Mouse (Mus musculus): ENCODE results near the gene Kif5c.

The Kif5c gene

DNA sequence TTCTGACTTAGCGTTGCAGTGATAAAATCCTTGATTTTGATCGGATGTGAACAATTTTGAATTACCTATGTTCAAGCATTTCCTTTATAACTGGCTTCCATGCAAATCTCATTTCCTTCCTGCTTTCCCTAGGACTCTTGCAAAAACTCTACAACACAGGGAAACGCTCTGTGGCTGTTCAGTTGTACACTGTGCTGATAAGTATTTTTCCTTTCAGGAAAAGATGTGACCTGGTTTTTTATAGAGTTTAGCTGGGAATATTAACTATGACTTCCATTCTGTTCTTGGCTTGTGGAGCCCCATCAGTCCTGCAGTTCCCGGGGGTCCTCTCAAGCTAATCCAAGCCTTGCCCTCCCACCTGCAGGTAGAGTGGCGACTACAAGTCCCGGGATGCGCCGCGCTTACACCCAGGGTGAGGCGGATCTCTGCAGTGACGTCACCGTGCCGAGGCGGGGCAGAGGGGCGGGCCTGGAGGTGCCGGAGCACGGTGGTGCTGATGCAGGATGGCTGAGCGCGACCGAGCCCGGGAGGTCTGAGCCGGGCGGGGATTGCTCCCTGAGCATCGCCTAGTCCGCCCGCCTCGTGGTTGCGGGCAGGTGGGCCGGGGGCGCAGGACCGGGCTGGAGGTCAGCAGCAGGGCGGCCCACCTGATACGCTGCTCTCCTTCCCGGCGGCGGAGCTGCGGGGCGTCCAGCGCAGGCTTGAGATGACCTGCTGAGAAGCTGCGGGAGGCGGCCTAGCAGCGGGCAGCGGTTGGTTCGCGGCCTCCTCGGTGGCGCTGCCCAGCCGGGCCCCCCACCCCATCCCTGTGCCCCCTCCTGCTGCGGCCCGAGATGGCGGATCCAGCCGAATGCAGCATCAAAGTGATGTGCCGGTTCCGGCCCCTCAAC, at the start of gene Kif5c:
Gene Kif5c (plus strand): TSS at position 470 of the 890 bp plus-strand sequence.
- DNase-seq (ENCODE audit: low spot score): peak; percentile 92

DNA sequence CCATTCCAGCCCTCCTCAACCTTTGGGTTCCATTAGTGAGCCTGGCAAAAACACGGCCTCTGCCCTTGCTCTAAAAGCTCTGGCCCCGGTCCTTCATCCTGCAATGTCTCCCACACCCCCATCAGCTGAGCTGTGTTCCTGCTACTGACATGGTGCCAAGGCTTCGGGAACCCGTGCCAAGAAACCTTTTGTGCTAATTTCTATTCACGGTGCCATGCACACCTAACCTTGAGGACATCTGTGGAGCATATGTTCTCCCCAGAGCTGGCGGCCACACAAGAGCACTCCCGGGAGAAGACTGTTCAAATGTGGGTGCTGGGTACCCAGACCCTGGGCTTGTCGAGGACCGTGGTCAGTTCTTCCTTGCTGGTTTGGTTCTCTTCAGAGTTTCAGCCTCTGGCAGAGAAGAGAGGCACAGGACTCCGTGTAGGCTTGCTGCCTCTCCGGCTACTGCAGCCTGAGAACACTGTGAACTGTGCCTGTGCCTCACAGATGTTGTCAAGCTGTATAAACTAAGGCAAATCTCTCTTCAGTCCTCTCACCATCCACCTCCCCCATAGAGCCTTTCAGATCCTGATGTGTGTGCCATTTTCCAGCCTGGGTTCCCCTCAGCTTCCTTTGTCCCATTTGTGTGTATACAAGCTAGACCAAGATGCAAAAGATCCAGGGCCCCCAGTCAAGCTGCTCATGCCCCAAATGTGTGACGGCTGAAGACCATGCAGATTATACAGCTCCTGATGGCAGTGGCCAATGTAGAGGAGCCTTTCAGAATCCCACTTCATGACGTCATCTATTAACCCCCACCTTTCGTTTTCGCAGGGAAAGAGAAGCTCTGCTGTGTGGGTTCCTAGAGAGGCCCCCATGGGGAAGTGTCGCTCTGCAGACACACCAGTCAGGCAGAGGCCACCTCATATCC, 49.0 kb upstream of the Kif5c start:
- peak; percentile 24 for DNase-seq (ENCODE audit: low spot score)

DNA sequence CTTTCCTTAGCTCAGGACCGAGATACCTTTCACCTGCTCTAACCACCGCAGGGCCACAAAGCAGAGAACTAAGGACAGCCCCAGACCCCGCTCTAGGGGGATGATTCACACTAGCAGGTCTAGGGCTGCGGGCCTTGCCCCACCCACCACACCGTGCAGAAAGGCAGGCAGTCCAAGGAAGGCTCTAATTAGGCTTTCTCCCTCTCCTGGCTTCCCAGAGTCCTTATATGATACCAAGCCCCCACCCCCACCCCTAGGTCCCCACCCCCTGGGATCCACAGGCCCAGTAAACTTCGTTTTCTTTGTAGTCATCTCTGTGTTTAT, 48.4 kb upstream of the Kif5c start:
- peak; percentile 6 for DNase-seq (ENCODE audit: low spot score)

DNA sequence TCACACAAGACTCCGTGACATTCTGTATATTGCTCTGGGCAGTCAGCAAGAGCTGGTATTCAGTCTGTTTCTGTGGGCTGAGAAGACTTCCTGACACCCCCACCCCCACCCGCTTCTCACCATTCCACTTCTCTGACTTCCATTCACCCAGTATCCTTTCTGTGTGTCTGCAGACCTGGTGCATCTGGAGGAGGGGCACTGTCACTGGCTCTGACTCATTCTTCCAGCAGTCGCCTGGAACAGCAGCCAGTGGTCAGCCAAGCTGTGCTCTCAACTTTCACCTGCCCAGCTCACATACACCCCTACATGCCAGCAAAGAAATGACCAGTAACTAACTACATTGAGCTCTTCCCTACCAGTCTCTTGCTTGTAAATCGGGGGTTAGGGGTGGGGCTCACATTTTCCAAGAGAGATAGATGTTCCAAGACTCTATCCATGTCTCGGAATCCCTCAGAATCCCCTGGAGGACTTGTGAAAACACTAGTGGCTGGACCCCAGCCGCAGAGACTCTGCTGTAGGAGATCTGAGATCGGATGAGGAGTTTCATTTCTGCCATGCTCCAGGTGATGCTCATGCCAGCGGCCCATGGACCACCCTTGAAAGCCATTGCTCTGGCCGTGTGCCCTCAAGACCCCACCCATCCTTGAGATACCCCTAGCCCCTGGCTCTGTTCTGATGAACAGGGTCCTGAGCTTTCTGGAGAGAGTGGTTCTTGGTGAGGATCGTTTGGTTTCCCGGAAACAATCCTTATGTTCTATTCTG, 47.8 kb upstream of the Kif5c start:
- peak; percentile 34 for DNase-seq (ENCODE audit: low spot score)

DNA sequence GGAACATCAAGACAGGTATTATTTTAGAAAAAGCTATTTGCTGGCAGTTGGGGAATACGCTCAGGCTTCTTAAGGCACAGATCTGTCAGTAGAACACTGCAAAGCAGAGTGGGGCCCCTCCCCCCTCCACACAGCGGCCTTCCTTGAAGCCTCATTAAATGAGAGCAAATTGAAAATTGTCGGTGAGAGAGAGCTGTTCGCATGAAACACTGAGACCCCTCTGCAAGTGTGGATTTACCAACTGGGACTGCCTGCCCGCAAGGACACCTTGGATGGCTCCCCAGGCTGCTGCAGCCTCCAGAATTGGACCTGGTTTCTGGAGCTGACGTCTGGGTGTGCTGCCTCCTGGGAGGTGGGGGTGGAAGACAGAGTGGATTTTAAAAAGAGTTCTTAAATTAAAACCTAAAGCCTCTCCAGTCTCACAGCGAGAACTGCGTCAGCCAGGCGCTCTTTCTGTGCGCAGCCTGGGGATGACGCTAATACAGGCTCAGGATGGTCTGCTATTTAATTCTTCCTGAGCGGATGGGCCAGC, 46.9 kb upstream of the Kif5c start:
- DNase-seq (ENCODE audit: low spot score): peak; percentile 8

DNA sequence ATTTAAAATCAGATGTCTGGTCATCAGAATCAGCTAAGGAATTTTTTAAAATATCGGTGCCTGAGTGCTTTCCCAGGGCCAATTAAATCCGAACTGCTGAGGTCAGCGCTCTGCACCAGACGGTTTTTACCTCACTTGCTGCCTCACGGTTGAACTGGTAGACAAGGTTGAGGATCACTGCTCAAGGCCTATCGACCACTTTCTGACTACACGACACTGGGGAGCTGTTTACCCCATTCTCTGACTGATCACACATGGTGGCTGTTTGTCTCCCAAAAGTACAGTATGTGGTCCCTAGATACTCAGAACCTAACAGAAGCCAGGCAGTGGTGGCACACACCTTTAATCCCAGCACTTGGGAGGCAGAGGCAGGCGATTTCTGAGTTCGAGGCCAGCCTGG, 46.4 kb upstream of the Kif5c start:
- DNase-seq (ENCODE audit: low spot score): peak; percentile 8

DNA sequence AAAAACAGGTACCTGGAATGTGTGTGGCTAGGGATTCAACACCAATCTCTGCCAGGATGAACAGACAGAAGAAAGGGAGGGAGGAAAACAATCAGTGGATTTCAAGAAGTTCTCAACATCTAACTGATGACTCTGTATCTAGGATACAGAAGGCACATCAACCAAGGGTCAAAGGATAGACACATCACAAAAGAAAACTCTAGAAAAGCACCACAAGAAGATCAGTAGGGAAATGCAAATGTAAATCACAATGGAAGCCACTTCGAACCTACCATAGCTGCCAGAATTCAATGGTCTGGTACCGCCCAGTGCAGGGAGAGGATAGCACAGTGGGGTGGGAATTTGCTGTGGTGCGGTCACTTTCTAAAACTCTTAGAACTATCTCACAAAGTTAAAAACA, 45.8 kb upstream of the Kif5c start:
- DNase-seq (ENCODE audit: low spot score): no peak

DNA sequence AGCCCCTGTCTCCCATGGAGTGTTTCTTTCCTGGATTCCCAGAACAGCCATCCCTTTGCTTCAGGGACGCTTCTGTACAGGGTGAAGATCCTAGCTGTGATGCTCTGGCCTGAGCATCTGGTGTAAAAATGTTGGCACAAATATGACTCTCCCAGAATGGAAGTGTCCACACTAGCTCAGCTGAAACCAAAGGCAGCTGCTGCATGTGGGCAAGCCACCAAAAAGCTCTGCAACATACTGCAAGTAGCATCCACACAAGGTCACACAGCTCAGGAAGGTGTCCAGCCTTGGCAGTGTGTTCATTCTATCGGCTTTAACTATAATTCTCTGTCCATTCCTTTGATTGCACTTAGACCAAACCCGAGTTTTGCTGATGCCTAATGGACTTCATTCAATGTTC, 38.5 kb upstream of the Kif5c start:
- peak; percentile 14 for DNase-seq (ENCODE audit: low spot score)

DNA sequence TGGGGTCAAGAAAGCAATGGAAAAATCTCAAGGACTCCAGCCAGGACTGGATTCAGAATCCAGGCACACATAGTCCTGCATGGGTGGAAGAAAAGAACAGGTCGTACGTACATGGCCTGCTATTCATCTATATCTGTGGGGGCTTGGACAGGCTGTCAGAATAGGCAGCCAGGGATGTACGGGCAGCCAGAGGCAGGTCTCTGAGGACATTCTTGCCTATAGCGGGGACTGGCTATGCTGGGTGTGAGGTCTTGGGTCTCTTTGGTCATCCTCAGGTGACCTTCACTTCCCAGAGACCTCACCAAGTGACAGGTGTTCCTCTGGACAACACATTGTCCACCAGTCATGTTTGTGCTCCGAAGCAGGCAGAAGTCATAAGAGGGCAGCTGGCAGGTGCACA, 36.6 kb upstream of the Kif5c start:
- no peak for DNase-seq (ENCODE audit: low spot score)

DNA sequence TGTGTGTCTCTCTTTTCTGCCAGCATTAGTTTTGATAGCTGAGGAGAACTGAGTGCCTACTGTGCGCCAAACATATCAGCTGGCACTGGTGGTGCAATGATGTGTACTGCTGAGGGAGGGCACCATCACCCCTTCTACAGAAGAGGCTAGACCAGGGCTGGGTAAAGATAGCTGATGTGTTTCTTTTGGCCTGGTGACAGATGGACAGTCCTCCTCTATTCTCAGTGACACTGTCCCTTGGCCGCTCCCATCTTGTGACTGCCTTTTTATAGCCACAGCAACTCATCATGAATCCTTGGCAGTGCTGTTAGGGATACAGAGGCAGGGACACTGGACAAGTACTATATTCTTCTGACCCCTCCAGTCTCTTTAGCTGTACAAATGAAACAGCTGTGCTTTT, 35.8 kb upstream of the Kif5c start:
- DNase-seq (ENCODE audit: low spot score): no peak

DNA sequence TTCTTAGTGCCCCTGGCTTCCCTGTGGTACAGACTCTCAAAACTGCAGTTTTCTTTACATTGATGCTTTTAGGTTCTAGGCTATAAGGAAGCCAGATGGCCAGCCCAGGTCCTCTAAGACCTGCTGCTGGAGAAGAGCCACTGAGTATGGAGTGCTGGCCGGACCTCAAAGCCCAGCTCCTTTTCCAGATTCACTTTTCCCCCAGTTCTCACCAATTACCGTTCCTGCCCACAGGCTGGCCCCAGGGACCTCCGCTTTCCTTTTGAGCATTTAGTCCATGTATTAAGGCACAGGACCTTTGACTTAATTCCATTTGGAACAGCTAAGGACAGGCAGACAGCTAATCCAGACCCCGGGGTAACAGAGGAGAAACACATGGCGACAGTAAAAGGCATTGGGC, 28.6 kb upstream of the Kif5c start:
- DNase-seq (ENCODE audit: low spot score): peak; percentile 65

DNA sequence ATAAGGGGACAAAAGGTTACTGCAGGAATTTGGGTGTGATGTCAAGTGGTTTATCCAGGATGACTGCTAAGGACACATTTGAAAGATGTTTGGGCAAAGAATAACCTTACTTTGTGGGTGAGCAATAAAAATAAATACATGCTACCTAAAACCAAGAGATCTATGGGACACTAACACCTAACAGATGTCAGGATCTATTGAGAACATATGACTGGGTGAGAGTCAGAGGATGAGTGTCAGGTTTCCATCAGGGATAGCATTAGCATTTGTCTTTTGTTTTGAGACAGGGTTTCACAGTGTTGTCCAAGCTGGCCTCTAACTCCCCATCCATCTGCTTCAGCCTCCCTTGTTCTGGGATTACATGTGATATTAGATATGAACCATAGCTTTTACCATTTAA, 26.2 kb upstream of the Kif5c start:
- no peak for DNase-seq (ENCODE audit: low spot score)

DNA sequence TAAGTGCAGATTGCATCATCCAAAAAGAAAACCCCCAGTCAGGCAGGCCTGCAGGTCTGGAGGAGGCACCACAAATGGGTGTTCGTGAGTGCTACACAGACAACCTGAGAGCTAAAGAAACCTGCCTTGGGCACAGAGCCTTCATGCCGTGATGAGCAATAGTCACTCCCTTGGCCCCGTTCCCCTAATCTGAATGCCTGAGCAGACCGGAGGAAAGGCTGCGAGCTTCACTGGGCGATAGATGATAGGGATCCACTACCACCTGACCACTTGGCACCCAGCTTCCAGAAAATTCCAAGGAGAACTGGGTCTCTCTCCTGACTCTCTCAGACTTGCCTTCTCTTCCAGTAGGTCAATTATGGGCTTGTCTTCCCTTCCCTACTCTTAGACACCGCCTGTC, 24.2 kb upstream of the Kif5c start:
- no peak for DNase-seq (ENCODE audit: low spot score)

DNA sequence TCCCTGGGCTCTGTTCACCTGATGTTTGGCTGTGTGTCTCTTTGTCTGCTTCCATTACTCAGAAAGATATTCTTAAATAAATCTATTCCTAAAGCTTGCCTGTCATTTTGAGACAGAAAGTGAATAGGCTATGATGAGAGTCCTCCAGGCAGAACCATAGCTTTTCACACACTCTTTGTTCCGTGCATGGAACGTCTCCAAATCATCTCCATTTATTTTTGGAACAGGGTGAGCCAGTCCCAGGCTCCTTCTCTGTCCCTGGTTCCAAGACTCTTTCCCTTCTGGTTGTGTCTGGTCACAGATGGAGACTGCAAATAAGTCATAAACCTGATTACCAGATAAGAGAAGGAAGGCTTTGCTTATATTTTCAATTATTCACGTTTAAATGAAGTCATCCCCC, 22.8 kb upstream of the Kif5c start:
- peak; percentile 31 for DNase-seq (ENCODE audit: low spot score)

DNA sequence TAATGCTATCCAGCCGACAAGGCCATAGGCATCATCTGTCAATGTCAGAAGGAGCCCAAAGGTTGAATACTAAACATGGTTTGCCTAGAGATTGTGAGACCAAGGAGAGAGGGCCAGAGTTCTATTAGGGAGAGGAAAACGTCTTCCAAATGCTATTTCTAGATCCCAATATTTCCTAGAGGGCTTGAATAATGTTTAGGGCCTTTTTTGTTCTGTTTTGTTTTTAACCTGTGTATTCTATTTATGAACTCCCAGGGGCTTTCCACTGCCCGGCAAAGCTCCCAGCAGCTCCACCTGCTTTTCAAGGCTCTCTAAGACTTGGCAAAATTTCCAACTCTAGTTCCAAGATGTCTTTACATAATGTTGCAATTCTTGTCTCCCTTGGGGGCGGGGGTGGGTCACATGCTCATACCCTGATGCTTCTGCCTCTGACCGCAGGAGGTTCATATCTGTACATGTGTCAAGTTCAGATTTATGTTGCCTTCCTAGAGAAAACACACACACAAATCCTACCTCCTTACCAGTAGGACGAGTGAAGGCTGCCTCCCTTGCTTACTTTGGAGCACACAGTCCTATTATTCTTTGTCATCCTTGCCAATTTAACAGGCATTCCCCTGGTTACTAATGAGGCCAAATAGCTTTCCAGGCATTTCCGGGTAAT, 18.9 kb upstream of the Kif5c start:
- DNase-seq (ENCODE audit: low spot score): peak; percentile 89

DNA sequence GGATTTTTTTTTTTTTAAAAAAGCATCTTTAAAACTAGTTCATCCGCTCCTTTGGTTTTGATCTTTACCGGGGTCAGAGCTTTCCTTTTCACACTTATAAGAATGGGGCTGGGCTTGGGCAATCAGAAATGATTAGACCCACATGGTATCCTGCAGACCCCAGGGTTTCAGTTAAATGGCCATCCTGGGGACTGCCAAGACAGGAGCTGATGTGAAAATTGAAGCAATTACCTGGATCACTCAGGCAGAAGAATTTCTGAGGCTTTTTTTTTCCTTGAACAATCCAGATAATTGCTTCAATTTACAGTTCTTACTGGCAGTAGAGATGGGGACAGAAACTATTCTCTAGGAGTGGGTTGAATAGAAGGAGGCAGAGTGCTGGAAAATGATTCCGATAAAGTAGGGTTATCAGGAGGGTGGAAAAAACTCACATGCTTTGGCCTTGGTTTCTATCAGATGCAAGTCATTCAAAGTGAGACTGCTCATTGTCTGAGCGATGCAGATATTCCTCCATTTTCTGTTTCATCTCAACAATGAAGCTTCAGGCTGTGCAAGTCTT, 16.2 kb upstream of the Kif5c start:
- no peak for DNase-seq (ENCODE audit: low spot score)

DNA sequence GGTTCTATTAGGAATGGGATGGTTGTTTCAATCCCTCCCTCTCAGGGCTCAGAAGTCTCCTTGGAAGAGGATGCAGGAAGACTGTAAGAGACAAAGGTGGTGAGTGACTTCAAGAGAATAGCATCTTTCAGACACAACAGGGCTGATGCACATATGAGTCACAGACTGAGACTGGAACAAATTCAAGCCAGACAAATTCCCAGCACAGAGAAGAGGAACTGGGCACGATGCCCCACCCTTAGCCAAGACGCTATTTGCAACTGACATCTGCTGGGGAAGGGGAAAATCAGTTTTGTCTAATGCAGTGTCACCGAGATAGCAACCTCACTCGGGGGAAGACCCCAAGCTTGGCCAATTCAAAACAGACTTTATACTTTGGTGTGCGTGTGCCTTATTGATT, 9.5 kb upstream of the Kif5c start:
- DNase-seq (ENCODE audit: low spot score): peak; percentile 77

DNA sequence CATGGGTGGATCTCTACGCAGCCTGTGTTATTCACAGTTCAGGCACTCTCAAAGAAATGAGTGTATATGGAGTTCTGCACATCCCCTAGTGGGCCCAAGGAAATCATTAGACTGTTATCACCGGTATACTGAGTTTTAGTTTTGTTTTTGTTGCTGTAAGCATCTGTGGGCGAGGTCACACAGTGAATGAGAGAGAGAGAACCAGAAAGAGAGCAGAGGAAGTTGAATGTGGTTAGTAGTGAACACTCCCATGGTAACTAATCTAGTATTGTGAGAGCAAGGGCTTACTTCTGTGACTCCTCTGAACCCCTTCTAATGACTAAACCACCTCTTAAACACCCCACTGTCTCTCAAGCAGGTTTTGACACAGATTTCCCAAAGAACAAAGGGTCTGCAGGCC, 2.3 kb upstream of the Kif5c start:
- no peak for DNase-seq (ENCODE audit: low spot score)

DNA sequence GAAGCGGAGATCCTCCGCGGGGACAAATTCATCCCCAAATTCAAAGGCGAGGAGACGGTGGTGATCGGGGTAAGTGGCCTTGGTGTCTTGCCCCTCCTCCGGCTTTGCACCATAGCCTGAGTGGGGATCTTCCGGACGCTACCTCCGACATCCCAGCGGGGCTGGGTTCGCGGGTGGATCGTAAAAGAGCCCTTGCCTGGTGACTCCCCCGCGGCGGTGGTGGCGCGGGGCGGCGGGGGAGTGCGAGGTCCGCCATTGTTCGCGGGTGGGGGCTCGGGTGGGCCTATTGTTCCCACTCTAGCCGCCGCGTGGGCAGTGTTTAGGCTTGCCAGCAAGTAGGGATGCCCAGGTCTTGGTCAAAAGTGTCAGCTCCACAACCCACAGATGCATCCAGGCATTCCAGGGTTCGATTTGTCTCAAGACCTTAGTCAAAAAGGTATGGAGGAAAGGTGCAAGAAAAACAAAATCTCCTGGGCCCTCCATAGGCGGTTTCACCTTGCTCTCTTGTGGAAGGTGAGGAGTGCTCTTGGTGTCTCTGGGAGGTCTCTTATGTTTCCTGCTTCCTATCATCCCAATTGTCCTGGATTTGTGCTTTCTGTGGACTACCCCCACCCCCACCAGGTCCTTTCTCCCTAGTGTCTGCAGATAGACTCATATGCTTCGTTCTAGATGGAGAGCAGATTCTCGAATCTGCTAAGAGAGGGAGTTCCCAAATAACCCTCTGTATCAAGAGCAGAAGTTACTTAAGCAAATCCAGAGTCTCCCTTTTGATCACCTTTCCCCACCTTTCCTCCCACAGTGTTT, 823 bp downstream of the Kif5c start:
- peak; percentile 40 for DNase-seq (ENCODE audit: low spot score)

DNA sequence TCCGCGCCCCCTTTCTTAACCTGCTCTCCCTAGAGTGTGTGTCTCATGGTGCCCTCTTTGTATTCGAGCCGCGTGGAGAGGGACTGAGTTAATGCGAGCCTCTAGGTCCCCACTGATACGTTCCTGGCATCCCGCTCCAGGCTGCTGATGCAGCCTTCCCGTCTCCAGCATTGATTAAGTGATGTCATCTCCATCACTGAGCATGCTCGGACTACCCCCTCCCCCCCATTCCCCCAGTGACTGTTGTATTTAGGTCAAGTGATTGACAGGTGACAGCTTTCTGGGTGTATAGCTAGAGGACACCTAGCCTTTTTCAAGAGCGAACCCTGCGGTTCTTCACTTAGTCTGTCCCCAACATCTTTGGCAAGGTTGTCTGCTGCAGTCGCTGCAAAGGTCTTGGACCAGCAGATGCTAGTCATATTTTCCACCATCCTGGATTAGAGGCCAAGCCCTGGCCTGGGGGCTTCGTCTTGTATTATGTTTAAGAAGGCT, 1.6 kb downstream of the Kif5c start:
- peak; percentile 66 for DNase-seq (ENCODE audit: low spot score)
